Mouse (Mus musculus): ENCODE results near the gene Glod4.

DNA sequence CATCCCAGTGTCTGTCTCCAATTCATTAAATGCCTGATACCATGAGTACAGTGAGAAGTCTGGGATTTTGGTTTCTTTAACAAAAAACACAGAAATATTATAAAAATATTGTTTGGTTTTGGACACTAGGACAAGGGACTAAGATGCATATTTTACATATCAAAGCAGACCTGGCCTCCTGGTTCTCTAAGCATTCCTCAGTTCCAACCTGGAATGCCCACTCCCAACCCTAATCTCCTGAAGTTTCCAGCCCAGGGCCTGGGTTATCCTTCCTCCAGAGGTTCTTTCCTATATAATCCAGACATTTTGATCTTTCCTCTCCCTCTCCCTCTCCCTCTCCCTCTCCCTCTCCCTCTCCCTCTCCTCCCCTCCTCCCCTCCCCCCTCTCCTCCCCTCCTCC, 18.5 kb downstream of the Glod4 start:
- no peak for TF ChIP-seq CTCF (conservative IDR thresholded peaks at IDR 0.05; ENCODE audit: insufficient read depth, insufficient read length, low read depth, low read length)
- no peak for TF ChIP-seq POLR2A (IDR thresholded peaks at IDR 0.05; ENCODE audit: low read depth, low read length)

Data from kidney, adult 2 months (tissue).